Mouse (Mus musculus) T-helper 2 cell (primary cell): ENCODE data around the gene Lman1l.

ENCODE experiments used
- in situ Hi-C: fragments of 300-600 bp; cut with MboI, MseI; formaldehyde crosslinking; loops from one replicate; pipeline ENCODE4 v1.15.1; 2025; ENCODE audit warnings: high pct_unique_total_duplicates

Lman1l gene

DNA sequence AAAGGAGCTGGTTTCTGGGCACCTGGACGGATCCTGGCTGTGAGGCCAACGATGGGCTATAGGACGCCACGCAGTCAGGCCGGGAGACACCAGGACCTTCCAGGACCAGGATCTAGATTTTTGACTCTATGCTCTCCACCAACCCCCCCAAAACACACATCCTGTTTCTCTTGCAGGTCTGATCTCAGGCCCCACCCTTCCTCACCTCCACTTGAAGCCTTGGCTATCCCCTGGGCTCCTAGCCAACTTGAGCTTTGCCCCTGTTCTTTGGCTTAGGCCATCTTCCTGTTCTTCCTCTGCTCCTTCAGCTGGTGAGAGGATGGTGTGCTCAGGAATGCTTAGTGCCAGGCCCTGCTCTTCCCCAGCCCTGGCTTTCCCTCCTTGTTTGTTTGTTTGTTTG, at the start of gene Lman1l:
Gene Lman1l (minus strand): TSS at position 101 of the 400 bp plus-strand sequence.
- in situ Hi-C loops, result loop anchor here (5.0 kb wide), 1 partner anchor 37 kb away; no protein-coding TSS in a partner anchor

DNA sequence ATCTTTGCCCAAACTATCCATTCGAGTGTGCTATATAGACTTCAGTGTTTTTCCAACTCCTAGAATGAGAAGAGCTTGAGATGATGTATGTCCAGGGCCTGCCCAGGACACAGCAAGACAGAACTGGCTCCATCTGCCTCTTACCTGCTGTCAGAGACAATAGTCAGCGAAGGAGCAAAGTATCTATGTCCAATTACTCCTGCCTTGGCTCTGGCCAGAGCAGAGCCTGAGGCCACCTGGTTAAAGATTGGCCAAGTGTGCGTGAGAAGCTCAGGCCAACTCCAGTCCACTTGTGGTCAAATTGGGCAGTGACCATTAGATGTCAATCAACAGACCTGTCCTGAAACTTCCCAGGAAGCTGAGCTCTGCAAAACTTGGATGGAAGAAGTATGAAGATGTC, 49.0 kb upstream of the Lman1l start:
- in situ Hi-C loops, result no loop called here

DNA sequence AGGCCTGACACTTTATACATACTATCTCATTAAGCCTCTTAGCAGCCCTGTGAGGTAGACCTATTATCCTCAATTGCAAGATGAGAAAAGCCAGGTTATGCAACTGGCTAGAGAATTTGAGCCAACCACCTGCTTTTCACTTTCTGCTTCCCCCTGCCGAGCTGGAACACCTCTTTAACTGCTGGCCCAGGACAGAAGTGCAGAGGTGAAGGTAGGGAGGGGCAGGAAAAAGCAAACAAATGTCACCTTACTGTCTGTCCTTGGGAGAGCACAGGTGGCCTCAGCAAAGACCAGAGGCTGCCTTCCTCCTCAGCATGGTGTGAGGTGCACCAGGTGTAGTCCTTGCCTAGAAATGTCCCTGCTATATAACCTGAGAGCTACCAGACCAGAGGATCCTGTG, 47.7 kb upstream of the Lman1l start:
- in situ Hi-C loops, result no loop called here

DNA sequence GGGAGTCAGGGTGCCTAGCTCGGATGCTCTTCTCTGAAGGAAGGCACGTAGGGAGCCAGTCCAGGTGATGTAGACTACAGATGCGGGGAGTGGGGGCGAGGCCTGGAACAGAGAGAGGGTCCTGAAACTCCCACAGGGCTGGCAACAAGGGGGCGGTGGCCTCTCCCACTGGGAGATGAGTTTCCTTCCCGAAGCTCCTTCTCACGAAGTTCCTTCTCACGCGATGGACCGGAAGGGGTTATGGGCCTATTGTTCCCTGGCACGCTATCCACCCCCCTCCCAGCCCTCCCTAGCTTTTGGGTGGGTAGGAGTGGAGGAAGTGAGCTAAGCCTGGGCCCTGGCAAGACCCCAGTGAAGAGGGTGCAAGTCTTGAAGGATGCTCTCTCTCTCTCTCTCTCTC, 47.2 kb upstream of the Lman1l start:
- in situ Hi-C loops, result no loop called here

DNA sequence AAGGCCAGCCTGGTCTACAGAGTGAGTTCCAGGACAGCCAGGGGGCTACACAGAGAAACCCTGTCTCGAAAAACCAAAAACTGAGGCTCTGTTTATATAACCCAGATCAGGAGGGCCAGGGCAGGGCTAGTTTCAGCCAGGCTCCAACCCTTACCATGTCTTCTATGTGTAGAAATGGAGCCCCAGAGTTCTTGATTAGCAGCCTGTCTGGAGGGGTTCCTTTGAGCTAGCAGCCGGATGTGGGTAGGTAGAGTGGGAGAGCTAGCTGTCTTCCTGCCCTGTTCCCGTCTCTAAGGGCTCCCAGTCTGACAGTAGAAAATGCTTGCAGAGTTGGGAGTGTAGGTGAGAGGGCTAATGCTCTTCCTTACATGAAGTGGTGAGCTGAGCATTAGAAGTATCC, 46.6 kb upstream of the Lman1l start:
- in situ Hi-C loops, result no loop called here

DNA sequence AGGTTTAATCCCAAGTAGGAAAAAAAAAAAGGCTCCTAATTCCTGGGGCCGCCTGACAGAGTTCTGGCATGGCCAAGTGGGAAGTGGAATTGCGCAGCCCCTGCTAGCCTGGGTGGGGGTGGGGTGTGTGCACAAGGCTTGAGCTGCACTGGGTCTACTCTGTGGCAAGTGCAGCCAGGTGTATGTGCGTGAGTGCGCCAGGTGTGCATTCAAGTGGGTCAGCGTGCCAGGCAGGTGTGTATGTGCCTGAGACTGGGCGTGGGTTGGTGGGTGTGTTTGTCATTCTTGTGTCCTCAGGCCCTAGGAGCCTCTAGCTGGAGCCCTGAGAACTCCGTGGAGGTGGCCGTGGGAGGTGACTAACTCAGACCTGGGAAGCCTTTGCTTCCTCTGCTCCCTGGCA, 46.0 kb upstream of the Lman1l start:
- in situ Hi-C loops, result no loop called here

DNA sequence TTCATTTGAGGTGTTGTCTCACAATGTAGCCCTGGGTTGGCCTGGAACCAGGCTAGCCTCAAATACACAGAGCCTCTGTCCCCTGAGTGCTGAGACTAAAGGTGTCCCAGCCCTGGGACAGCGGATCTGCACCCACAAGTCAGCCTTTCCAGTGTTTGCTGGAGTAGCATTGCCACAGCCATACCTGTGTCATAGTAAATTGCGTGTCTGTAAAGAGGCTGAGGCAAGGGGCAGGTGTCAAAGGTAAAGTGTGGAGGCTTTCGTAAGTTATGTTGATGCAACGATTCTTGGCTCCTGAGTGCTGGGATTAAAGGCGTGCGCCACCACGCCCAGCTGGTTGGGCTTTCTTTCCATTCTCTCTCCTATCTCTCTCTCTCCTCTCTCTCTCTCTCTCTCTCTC, 44.0 kb upstream of the Lman1l start:
- in situ Hi-C loops, result no loop called here

DNA sequence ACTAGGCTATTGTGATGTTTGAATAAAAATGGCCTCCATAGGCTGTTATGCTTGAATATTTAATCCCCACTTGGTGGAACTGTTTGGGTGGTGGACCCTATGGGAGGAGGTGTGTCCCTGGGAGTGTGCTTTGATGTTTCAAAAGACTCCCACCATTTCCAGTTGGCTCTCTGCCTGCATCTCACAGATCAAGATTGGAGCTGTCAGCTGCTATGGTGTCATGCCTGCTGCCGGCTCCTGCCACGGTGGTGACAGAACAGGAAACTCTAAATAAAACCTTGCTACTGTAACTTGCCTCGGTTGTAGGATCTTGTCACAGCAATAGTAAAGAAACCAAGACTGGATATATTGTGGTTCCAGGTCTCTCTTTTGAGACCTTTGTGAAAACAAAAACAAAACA, 41.0 kb upstream of the Lman1l start:
- in situ Hi-C loops, result no loop called here

DNA sequence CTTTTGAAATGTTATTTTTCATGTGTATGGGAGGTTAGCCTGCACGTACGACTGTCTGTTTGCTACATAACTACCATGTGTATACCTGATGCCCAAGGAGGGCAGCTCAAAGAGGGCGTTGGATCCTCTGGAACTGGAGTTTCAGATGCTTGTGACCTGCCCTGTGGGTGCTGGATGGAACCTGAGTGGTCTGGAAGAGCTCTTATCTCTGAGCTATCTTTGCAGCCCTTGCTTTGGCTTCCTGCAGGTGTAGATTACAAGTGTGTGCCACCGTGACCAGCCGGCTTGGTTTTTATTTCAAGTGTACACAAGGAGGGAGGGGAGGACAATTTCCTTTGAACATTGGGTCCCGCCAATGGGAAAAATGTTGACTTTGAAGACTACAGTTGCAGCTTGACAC, 39.9 kb upstream of the Lman1l start:
- in situ Hi-C loops, result no loop called here

DNA sequence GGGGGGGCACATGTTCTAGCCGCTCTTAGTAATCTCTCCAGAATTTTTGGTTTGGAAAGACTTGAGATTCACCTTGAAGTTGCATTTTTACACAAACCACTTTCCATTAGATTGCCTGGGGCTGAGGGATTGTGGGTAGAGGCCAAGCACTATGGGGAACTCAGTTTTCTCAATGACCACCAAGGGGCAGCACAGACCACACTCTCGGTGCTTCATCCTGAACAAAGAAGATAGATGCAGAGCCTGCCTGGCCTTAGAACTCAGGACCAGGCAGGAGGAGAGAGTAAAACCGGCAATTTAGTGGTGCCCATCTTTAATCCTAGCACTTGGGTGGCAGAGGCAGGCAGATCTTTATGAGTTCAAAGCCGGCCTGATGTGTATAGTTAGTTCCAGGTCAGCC, 39.2 kb upstream of the Lman1l start:
- in situ Hi-C loops, result loop anchor here (5.0 kb wide), 2 partner anchors 37 to 93 kb away; partner anchors contain the start of gene Lman1l

DNA sequence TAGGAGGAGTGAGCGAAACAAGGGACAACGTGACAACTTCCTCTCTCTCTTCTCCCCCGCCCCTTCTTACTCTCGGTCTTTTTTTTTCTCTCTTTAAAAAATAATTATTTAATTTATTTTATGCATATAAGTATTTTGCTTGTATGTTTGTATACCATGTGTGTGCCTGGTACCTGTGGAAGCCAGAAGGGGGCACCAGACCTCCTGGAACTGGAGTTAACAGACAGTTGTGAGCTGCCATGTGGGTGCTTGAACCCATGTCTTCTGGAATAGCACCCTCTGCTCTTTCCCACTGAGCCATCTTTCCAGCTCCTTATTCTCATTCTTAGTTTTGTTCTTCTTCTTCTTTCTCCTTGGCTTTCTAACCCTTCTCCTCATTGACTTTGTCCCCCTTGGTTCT, 38.4 kb upstream of the Lman1l start:
- in situ Hi-C loops, result loop anchor here (5.0 kb wide), 2 partner anchors 37 to 93 kb away; partner anchors contain the start of gene Lman1l

DNA sequence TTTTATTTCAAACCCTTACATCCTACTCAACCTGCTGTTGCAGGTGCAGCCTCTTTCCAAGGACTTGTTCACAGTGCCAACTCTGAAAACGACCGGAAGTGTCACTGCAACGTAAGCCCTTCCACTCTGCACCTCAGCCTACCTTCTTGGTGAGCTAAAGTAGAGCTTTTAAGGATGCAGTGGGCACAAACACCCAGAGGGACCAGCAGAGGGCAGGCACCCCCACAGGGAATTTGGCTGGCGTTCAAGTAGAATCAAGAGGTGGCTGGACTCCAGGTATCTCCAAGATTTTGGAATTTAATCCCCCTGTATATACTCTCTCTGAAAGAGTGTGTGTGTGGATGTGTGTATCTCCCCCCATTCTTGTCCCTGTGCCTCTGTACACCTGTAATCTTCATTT, 37.3 kb upstream of the Lman1l start:
- in situ Hi-C loops, result loop anchor here (5.0 kb wide), 2 partner anchors 36 to 94 kb away; partner anchors contain the start of gene Lman1l

DNA sequence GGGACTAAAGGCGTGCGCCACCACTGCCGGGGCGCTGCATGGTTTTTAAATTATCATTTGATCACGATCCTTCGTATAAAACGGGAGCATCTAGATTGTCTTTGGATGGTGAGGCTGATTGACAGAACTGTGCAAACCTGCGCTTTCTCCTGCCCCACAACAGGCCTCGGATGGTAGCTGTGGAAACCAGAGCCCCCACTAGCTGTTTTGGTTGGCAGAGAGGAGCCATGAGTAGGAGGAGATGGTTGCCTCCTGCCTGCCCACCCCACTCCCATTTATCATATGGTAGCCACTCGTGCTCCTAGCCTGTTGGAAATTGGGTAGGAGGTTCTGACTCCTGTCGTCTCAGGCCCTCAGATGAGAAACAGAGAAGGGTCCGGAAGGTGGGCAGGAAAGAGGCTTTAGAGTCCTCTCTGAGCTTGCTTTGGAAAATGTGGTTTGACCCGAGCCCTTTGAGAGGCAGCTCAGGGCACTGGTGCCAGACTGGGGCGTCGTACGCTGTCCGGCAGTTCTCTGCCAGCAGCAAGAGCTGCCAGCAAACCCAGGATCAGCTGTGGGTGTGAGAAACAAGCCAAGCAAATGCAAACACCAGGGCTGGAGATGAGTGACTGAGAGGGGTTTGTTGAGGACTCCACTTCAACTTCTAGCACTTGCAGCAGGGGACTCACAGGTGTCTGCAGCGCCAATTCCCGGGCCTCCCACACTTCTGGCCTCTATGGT, 36.2 kb upstream of the Lman1l start:
- in situ Hi-C loops, result loop anchor here (5.0 kb wide), 2 partner anchors 34 to 96 kb away; partner anchors contain the start of gene Lman1l

DNA sequence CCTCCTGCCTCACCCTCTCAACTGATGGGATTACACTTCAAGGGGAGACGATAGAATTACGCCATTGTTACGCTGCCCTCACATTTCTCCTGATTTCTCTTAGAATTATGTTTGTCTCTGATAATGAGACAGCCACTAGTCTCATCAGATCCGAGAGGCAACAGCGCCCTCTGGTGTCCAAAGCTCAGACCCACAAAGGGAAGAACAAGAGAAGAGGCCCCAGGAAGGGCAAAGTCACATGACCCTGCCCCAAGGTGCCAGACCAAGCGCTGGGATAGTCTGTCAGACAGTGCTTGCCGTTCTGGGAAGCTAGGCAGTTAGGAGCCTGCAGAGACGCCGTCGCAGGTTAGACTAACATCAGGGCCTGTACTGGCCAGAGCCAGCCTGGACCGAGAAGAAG, 35.2 kb upstream of the Lman1l start:
- in situ Hi-C loops, result loop anchor here (5.0 kb wide), 2 partner anchors 33 to 97 kb away; partner anchors contain the start of gene Lman1l

DNA sequence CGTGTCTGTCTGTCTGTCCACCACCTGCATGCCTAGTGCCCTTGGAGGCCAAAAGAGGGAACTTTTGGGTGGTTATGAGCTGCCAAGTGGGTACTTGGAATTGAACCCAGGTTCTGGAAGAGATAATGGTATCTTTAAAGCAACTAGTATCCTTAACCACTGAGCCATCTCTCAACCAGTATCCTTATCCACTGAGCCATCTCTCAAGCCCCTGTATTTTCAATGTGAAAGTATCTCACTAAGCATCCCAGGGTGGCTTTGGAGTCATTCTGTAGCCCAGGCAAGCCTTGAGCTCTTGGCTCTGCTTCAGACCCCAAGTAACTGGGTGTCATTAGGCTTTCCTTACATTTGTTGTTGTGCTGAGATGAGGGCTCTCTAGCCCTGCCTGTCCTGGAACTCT, 34.4 kb upstream of the Lman1l start:
- in situ Hi-C loops, result loop anchor here (5.0 kb wide), 2 partner anchors 33 to 97 kb away; partner anchors contain the start of gene Lman1l

DNA sequence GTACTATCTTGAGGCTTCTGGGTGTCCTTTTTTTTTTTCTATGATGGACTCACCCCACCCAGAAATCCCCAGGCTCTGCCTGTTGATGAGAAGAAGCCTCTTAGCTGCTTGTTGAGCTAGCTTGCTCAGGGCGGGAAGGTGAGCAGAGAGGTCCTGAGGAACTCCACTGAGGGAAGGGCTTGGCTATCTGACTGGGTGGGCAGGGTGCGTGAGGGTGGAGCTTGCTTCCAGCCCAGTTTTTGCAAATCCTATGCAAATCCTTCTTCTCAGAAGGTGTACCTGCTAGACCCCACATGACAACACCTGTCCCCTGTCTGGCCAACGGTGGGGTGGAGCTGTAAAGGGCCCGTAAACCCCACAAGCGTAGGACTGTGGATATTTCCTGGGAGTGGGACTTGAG, 32.7 kb upstream of the Lman1l start, which contains the start of gene Csk:
Gene Csk (minus strand): TSS at position 349 of the 400 bp plus-strand sequence.
- in situ Hi-C loops, result no loop called here

DNA sequence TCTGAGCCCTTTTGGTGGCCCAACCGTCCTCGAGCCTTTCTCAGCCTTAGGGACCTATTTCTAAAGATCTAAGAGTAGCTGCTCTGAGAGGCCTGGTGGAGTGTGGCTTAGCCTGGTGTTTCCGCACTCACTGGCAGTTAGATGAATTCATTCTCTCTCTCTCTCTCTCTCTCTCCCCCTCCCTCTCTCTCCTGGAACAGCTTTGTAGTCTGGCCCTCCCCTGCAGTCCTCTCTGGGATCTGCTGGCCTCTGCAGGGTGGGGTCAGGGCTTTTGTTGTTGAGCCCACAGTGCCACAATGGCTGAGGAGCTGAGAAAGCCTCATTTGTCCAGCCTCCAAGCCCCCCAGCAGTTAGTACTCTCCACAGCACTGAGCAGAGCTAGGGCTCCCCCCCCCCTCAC, 32.3 kb upstream of the Lman1l start:
- in situ Hi-C loops, result no loop called here

DNA sequence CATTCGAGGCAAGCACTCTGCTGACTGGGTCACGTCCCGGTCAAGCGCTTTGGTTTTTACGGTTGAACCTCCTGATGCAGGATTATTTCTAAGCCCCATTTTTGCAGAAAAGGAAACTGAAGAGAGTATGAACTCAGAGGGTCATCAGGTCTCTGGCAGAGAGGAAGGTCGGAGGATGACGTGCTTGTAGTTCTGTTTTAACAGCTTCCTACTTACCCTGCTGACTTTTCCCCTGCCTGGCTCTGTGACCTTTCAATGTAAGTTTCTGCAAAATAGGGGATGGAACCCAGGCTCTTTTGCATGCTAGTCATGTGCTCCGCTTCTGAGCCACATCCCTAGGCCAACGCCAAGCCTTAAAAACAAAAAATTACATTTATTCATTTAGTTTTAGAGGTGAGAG, 31.8 kb upstream of the Lman1l start:
- in situ Hi-C loops, result no loop called here

DNA sequence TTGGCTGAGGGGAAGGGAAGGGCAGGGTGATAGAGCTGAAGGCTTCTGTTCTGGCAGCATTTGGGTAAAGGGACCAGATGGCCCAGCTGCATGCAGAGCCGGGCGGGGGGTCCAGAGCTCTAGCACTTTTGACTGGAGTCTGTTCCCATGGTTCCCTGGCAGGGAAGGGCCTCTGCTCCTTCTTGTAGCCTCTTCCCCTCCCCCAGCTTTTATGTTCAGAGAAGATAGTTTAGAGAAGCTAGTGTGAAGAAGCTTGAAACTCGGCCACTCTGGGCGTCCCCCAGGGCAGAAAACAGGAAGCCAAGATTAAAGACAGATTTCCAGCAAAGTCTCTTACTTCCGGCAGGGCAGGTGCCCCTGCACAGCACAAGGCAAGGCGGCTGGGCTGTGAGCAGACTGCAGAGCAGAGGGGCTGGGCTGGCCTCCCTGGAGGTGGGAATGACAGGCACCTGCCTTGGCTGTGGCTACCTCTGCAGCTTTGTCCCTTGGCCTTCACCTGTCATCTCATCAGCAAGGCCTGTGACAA, 30.3 kb upstream of the Lman1l start:
- in situ Hi-C loops, result no loop called here

DNA sequence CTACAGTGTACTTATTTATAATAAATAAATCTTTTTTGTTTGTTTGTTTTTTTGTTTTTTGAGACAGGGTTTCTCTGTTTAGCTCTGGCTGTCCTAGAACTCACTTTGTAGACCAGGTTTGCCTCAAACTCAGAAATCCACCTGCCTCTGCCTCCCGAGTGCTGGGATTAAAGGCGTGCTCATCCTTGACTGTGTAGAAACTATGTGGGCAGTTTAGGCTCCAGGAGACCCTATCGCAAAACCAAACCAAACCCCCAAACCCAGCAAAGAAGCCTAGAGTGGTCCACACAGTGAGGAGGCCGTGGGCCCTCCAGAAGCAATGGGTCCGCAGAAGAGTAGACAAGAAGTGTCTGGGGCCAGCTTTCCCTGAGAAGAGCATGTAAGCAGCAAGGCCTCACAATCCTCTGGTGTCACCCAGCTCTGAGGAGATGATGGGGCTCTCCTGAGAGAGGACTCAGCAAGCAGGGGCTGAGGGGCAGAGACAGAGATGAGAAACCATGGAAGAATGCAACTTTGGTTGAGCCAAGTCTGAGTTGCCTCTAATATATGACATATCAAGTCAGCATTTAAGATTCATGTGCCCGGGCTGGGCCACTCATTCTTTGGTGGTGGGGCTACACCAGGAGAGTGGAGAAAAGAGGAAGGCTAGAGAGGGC, 29.7 kb upstream of the Lman1l start:
- in situ Hi-C loops, result no loop called here

DNA sequence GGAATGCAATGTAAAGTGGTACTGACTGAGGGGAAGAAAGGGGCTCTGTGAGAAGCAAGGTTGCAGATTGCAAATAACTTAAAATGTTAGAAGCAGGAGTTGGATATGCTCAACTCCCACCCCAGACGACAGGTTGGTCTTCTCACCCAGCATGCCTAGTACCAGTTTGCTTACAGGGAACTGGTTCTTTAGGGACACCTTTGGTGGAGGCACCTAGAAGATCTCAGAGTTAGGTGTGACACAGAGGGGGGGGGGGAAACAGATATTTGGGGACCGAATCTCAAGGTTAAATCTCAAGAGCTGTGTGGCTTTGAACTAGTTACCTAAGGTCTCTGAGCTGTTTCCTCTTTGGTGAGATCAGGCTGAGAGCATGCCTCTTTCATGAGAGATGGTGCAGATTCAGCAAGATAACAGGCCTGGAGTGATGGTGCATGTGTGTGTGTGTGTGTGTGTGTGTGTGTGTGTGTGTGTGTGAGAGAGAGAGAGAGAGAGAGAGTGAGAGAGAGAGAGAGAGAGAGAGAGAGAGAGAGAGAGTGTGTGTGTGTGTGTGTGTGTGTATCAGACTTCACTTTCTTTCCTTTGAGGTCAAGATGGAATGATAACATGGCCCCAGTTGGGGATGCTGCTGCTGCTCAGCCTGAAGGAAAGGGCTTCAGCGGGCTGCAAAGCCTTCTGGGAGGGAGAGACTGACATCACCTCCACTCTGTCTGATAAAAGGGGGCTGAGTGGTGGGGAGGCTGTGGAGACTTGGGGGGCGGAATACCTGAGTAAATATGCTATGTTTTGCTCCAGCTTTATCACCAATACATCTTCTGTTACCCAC, 26.9 kb upstream of the Lman1l start:
- in situ Hi-C loops, result no loop called here
